Mouse (Mus musculus) left cerebral cortex, postnatal 36 days (tissue): ENCODE measurements around the gene Pisd. TPM values are rescaled to one million over a fixed set of nuclear protein-coding genes. Genes with fewer than 3 reads are reported as not detected.
"Not testable (repeated sequence)": the region's sequence is repeated elsewhere in the genome, so short reads cannot be mapped to it uniquely, and the experiment has no call there.

Experiments
- DNase-seq, 2 experiments: peaks; one replicate each; pipeline ENCODE4 v3.0.0; 2021 to 2022; ENCODE audit warnings: low spot score in 2 of 2, mixed read lengths in 1 of 2
- intact Hi-C: fragments of 180-260 bp; cut with DNase I; formaldehyde crosslinking; loops from one replicate; pipeline ENCODE4 v1.15.1; 2025
- total RNA-seq, 2 experiments: library from RNA; stranded (reverse); gene quantifications; 2 replicates each; pipeline ENCODE4 v1.2.3; 2021

Gene Pisd
- total RNA-seq, 2 experiments from 2014 or later, result 57.2 to 57.7 TPM

DNA sequence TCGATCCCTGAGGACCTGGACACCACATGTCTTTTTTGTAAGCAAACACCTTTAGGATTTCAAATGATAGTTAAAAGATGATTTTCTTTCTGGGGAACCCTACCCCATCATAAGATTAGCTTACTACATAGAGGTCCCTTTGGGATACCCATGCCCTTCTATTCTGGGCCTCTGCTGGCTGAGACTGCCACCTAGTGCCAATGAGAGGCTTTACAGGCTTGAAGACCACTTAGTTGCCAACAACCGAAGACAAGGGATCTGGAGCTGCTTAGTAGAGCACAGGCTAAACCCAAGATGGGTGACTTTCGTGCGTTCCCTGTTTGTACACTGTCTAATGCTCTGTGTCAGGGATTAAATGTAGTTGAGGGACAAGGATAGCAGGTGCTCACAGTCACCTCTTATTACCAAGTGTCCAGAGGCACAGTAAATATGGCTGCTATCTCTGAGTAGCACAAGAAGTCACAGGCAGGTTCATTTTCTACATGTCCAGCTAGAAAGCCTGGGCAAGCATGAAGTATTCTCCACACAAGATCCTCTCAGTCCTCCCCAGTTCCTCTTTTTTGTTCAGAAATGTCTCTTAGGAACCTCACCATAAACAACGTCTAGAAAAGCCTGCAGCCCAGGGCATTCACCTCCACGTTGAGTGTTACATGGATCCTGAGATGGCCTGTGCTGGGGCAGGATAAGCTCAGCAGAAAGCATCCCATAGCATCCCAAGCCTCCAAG lies 37.6 kb downstream of the Pisd start:
- DNase-seq, result peak; percentile 41 to 46
- intact Hi-C loops, result no loop called here

DNA sequence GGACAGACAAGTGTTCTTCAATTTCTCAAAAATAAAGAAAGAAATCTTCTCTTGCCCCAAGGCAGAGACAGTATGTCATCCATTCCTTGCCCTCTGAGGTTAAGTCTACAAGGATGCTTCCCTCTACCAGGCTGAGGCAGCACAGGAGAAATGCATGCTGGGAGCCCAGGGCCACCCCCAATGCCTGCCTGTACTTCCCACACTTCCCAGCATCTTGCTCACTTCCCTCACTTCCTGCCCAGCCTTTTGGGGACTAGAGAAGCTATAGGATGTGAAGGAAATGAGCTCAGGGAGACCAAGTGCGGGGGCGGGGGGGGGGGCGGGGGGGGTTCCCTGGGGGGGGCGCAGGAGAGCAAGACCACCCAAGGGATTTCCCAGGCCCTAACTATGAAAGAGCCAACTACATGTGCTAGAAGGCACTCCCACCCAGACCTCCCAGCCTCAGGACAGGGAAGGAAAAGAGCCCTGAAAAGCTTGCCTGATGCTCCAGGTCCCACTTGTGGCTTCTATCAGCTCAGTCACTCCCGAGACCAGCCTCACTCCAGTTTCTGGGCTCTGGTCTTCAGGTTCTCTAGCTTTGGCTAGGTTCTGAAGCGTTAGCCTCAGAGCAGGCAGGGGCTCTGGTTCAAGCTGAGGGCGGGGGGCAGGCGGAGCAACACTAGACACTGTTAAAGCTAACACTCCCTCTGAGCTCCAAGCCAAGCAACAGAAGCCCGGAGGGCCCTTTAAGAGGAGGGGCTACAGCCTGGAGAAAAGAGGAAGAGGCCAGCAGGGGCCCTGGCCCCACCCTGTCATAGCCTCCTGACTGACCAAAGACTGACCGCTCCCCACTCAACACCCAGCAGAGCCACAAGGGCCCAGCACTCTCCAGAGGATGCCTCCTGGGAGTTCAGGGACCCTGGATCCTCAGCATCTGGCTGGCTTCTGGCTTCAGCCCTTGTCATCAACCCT lies 39.5 kb downstream of the Pisd start:
- DNase-seq, result peak; percentile 45 to 62
- intact Hi-C loops, result no loop called here

DNA sequence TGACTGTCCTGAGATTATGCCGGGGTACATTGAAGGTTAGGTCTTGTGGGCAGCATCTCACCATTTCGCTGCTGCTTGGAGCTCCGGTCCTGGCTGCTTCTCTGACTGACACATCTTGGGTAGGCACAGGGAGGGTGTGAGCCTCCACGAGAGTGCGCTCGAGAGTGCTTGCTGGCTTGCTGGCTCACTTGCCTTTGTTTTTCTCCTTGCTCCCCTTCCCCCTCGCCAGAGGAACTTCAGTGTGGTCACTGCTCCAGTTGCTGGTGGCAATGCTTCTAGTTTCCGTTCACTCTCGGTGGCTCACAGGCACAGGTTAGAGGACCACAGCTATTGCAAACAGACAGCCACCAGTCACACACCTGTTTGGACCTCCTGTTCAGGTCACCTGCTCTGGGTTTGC lies 43.3 kb downstream of the Pisd start:
- intact Hi-C loops, result loop anchor here (2.0 kb wide), 2 partner anchors 27 to 43 kb away; partner anchors contain the start of gene Pisd
- peak; percentile 82 for DNase-seq

DNA sequence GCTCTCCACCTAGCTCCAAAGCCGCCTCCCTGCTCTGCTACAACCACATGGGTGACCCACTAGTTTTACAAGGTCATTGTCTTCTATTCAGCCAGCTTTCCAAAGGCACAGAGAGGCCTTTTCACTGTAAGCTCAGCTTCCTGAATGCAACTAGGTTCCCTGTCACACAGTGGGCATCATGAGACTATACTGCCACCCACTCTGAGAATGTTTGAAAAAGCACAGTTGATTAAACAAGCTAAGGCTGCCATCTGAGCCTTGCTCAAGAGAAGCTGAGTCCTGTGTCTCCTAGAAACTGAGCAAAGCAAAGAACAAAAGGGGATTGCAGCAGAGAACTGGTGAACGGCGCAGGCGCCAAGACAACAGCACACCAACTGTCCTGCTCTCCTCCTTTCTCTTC lies 44.1 kb downstream of the Pisd start:
- peak; percentile 63 to 68 for DNase-seq
- intact Hi-C loops, result not testable (repeated sequence)

DNA sequence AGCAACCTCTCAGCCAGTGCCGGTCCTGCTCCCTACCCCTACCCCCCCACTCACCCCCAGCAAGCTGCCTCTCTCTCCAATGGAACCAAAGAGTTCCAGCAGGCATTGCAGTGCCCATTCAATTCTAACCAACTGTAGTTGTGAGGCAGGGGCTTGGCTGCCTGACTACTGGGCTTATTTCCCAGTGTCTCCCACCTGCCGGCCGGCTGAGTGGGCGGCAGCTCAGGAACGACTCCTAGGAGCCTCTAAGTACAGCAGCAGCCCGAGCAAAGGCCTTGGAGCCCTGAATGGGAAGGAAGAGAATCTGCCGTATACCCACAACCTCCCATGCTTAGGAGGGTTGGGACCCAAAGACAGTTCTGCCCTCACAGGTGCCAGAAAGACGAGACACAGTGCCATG lies 44.6 kb downstream of the Pisd start:
- intact Hi-C loops, result not testable (repeated sequence)
- DNase-seq, result peak; percentile 32 to 42

DNA sequence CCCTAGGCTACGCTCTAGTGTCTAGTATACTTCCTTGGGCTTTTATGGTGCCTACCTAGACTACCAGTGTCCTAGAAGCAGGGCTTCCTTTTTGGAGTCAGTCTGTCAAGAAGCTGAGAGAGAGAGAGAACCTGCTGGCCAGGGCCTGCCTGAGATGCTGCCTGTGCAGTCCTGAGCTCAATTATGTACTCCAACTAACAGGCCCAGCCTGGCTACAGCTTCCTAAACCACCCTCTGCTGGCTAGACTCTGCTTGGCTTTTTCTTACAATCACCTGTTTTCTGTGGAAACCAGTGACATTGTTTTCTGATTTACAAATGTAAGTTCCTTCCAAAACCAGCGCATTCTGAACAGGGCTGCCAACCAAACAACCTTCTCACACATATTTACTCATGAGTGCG lies 45.3 kb downstream of the Pisd start:
- intact Hi-C loops, result no loop called here
- no peak for DNase-seq

DNA sequence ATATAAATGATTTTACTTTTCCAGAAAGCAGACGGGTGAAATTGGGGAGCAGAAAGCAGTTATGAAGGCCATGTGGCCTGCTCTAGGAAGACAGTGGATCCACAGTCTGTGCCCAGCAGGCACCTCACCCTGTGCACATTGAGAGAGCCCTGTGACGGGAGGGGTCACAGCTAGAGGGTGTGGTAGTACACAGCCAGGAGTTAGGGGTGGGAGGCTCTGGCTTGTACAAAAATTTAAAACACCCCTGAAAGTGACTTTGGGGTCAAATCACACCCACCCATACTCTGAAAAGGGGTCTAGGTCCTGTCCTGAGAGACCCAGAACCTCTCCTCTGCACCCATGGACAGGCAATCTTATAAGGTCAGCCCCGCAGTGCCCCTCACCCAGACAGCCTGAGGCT lies 48.7 kb downstream of the Pisd start:
- DNase-seq, intact Hi-C loops: not testable (repeated sequence)

DNA sequence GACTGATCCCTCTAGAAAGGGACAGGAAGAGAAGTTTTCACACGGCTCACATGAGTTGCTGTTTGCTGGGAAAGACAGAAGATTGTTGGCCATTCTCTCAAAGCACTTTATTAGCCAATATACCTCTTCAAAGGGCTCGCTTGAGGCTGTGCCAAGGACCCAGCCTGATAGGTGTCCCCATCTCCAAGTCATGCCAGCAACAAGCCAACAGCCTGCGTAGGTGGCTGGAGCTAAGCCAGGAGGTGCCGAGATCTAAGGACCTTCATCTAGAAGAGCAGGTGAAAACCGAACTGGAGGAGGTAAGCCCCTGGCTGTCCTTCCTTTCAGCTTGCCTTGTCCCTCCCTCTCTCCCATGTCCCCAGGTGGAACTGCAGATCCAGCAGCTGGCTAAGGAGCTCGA lies 49.7 kb downstream of the Pisd start:
- intact Hi-C loops, result no loop called here
- DNase-seq, result no peak

DNA sequence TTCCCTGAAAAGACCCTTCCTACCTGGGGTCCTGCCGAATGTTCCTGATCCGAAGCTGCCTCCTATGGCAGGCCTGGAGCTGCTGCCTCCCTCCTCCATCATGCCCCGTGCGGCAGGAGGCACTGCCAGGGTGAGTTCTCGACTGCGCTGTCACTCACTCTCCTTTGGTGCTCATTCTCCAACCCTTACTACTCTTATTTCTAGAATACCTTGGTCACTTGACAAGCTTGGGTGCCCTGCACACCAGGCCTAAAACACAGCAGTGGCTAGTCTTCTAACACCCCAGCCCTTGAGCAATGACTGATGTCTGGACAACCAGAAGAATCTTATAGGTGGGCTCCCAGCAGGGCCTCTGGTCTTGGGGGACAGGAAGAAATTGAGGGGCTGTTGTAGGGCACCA lies 51.6 kb downstream of the Pisd start:
- DNase-seq, intact Hi-C loops: not testable (repeated sequence)

DNA sequence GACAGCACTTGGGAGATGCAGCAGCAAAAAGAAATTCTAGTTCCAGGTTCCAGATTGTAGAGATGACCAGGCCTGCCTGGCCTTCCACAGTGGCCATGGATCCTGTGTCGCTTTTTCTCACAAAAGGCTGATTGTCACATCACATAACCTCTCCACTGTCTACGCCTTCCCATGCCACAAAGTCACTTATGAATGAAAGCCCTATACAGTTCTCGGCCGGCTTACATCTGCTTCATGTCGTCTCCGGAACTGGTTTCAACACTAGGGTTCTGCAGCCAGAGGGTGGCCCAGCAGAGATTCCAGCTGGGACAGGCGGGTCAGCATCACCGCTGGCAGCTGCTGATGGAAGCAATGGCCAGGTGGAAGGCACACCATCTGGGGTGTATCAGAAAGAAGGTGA lies 56.6 kb downstream of the Pisd start:
- no peak for DNase-seq
- intact Hi-C loops, result no loop called here

DNA sequence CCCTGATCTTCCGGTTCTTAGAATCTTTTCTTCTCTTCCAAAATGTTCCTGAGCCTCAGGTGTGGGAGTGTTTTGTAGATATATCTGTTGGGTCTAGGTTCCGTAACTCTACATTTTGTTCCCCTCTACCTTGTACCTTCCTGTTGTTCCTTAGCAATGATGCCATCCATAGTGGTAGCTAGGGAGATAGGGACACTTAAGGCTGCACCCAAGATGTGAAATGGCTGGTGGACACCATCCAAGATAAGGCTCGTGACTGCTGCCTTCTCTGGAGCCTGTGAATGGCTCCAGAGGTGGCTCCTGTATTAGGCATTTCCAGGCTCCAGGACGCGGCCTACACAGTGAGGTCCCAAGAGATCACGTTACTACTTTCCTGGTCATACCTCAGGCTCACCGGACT lies 57.1 kb downstream of the Pisd start:
- DNase-seq, result no peak
- intact Hi-C loops, result no loop called here

DNA sequence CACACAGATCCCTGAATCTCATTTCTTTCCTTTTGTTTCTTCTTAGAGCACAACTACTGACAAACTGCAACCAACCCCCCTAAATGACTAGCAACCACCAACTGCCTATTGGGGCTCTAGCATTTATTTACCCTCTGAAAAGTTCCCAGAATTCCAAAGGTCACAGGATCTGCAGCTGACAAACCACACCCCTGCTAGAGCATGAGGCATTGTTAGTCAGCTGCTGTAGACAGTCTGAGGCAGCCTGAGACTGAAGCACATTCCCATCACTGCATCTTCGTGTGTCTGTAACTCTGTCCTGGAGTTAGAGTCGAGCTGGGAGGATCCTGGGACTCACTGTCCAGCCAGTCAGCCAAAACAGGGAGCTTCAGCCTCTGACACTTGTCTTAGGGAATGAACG lies 60.0 kb downstream of the Pisd start:
- intact Hi-C loops, DNase-seq: not testable (repeated sequence)

DNA sequence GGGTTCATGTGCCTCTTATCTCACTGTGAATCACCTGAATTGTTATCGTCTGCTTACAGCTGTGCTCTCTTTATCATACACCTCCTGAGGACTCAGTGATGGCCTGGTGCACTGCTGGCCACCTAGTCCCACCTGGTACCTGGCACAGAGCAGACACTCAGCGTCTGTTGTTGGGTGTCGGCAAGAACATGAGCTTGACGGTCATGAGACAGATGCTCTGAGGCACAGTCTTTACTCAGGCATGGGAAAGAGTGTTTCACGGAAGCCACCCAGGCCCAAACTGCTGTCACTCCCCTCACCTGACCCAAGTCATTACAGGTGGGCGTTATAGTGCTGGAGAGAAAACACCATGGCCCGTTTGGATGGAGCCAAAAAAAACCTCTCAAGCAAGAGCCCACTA lies 61.5 kb downstream of the Pisd start:
- DNase-seq, result no peak
- intact Hi-C loops, result no loop called here

DNA sequence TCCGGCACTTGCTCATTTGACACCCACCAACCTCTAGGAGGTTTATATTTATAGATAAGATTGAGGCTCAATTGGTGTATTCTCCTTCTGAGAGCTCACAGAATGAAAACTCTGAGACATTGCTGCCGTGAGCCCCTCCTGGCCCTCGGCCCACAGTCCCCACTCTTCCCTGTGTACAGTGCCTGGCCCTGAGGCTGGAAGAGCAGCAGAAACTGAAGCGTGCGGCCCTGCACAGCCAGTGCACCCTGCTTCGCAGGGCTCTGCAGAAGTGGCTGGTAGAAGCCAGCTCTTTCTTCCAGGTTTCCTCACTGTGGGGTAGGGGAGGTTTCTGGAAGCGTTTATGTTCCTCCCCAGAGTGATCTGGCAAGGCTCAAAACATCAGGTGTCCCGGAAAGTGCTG lies 62.7 kb downstream of the Pisd start:
- intact Hi-C loops, DNase-seq: not testable (repeated sequence)

DNA sequence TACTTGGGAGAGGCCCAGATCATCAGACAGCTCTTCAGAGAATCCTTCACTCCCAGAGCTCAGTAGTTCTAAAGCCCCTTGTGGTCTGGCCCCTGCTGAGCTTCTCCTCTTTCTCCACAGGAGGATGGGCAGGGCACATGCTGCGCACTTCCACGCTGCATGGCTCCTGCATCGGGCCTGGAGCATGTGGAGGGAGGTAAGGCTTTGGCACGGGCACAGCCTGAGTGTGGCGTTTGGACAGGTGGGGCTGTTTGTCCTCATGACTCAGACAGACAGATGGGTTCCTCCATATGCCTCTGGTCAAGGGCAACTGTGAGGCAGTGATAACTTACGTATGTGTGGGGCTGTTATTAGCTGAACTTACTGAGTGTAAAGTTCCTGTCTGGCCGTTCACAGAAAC lies 63.2 kb downstream of the Pisd start:
- intact Hi-C loops, result no loop called here
- no peak for DNase-seq

DNA sequence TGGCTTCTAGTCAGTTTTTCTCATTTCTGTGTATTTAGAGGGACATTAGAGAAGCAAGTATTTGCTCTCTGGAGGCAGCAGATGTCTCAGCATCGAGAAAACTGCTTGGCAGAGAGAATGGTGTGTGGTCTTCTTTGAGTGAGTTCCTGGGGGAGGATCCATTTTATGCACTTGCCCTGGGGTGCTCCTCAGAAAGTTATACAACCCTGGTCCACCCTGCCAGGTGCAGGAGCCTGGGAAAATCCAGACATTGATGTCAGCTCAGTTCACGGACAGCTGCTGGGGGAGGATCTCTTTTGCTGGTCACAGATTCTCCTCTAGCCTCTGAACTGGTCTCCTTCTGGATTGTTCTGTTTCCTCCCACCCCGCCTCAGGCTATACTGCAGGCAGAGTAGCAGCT lies 64.1 kb downstream of the Pisd start:
- no peak for DNase-seq
- intact Hi-C loops, result no loop called here

DNA sequence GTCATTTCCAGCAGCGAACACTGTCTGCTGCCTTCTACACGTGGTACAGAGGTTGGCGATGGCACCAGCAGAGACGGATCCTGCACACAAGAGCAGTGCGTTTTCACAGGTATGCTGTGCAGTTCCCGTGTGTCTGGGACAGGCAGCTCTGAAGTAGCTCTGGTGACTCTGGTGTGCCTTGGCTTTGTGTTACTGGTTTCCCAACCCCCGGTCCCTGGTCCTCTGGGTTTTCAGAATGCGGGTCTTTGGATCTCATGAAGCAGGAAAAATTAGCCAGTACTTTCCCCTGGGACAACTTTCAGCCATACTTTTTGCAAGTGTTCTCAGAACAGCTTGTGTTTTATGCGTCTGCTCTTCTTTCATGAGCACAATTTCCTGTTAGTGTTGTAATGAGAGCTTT lies 65.0 kb downstream of the Pisd start:
- intact Hi-C loops, result no loop called here
- no peak for DNase-seq

DNA sequence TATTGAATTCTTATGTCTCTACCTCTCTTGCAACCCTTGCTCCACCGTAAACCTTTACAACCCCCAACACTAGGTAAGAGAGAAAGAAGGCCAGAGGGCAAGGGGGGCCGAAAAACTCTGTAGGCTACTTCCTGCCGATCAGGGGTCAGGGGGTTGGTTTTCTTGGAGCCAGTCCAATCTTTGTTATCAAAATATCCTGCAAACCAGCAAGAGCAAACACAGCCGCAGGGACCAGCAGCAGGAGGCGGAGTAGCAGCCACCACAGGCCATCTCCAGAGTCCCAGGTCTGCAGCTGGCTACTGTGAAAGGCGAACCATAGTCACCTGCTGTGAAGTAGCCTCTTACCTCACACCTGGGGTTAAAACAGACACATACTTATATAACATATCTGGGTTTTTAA lies 66.5 kb downstream of the Pisd start:
- intact Hi-C loops, result loop anchor here (10.0 kb wide), 2 partner anchors 66 to 316 kb away; partner anchors contain the start of gene Pisd
- no peak for DNase-seq

DNA sequence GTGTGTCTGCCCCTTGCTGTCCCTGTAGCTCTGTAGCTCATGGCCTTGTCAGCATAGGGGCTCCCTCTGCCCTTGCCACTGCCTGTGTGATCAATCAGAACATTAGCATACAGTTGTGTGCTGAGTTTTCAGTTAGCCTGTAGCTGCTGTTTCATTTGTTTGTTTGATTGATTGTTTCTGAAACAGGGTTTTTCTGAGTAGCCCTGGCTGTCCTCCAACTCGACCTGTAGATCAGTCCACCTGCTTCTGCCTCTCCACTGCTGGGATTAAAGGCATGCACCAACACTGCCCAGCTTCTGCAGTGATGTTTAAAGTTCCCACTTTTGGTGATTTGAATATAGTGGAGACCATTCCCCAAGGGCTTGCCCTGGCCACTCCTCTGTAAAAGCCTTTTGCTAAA lies 67.7 kb downstream of the Pisd start:
- intact Hi-C loops, result loop anchor here (10.0 kb wide), 2 partner anchors 67 to 317 kb away; partner anchors contain the start of gene Pisd
- DNase-seq, result no peak

DNA sequence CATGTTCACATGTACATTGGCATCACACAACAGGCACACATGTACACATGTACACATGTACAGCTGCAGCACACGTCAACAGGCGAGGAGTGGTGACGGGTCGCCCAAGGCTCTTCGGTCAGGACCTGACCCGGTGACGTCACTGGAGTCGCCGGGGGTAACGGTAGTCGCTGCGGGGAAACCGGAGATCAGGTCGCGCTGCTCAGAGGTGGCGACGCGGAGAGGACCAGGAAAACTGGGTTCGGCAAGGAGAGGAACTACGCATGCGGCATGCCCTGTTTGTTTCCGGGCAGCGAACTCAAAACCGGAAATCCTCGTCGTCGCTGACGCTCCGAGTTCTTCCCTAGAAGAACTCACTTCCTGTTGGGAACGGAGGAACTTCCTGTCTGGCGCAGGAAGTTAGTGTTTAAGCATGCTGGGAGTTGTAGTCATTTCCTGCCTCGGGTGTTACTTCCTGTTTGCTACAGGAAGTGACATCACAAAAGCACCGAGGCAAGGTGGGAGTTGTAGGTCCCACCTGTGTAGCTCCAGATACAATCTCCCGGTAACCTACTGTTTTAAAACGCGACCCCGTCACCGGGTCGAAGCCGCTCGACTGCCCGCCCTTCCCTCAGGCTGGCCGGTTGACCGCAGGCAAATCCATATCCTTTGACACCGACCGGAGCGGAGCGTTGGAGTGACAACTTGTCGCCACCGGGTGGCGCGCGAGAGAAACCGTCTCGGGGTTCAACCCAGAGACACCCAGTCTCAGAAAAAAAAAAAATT lies 71.6 kb downstream of the Pisd start:
- intact Hi-C loops, result loop anchor here (1.0 to 10.0 kb wide), 4 partner anchors 29 to 321 kb away; partner anchors contain the start of genes Pisd and Prr14l
- peak; percentile 85 to 88 for DNase-seq
